Mouse (Mus musculus) kidney, adult 2 months (tissue): Measurements from ENCODE around the gene Ing1. TPM values are rescaled to one million over a fixed set of nuclear protein-coding genes. Genes with fewer than 3 reads are reported as not detected.
A peak's percentile ranks its signal among the peaks of the same experiment; 100 is the strongest.

Experiments
- DNase-seq: peaks from one replicate; pipeline ENCODE4 v3.0.0; 2021
- H3K27ac ChIP-seq: fragments of 200-500 bp; 2 replicates; pipeline ENCODE4 v1.5.1; 2012; ENCODE audit warnings: low read depth, low read length, control low read depth, inconsistent platforms; ENCODE audit not compliant: insufficient read depth
- H3K27me3 ChIP-seq: fragments of 200-500 bp; replicated peaks from 2 replicates; pipeline ENCODE4 v1.6.1; 2012; ENCODE audit warnings: mild to moderate bottlenecking, moderate library complexity, low read length, inconsistent platforms; ENCODE audit not compliant: control insufficient read depth, insufficient read depth
- H3K36me3 ChIP-seq: fragments of 200-500 bp; 2 replicates; pipeline ENCODE4 v1.6.1; 2012; ENCODE audit warnings: mild to moderate bottlenecking, moderate library complexity, low read length, inconsistent platforms; ENCODE audit not compliant: control insufficient read depth, insufficient read depth
- H3K4me1 ChIP-seq: fragments of 200-500 bp; 2 replicates; pipeline ENCODE4 v1.6.1; 2011; ENCODE audit warnings: low read length; ENCODE audit not compliant: control insufficient read depth, insufficient read depth
- H3K4me3 ChIP-seq: fragments of 200-500 bp; 2 replicates; pipeline ENCODE4 v1.5.1; 2011; ENCODE audit warnings: mild to moderate bottlenecking, low read depth, low read length, control low read depth; ENCODE audit not compliant: insufficient read depth
- CTCF ChIP-seq: fragments of 200-500 bp; conservative IDR thresholded peaks from 2 replicates; pipeline ENCODE4 v1.5.1; 2011; ENCODE audit warnings: low read depth, mild to moderate bottlenecking, control low read depth, low read length, moderate library complexity, mixed read lengths; ENCODE audit not compliant: insufficient read depth, insufficient read length
- POLR2A ChIP-seq: fragments of 200-500 bp; IDR thresholded peaks from one replicate; pipeline ENCODE4 v1.6.1; 2011; ENCODE audit warnings: low read depth, low read length, control low read depth
- WGBS: fragments of 180-500 bp; shearing (Covaris S2); methylation state at CpG from one replicate; pipeline ENCODE4 v1.1.7; 2018; 5-methylcytosine and 5-hydroxymethylcytosine counted together
- polyA plus RNA-seq: library from polyadenylated mRNA; depleted of rRNA; stranded (reverse); fragments of >200 nt; gene quantifications from 2 replicates; pipeline ENCODE4 v1.2.3, GENCODE M21; 2012; rRNA removed

Ing1 gene
- polyA plus RNA-seq, result 12.0 and 16.3 TPM in 2 replicates

GRCm38 (mm10) chr8:11554799-11555719 is at the start of gene Ing1:
Gene Ing1, plus strand, starts transcription at chr8:11555571.
- Histone ChIP-seq H3K4me1 (no peaks in the 10 kb centered on the region; the same call in 1 of the 2 replicates), H3K4me3 (peak within 1 kb of the TSS; percentile 98), H3K27me3 (no peaks in the 10 kb centered on the region), H3K36me3 (no peaks in the 10 kb centered on the region), H3K27ac (peak within 1 kb of the TSS; percentile 87)
- TF ChIP-seq POLR2A (peak; percentile 84), CTCF (no peak)
- DNase-seq, result peak; percentile 97
- WGBS, result 1% methylated on average over 52 of the region's 52 CpGs

GRCm38 (mm10) chr8:11506074-11506473 is 49.3 kb upstream of the Ing1 start:
- H3K27me3 ChIP-seq, result no peaks in the 10 kb centered on the region
- no peak overlapping the region for H3K4me3 ChIP-seq
- 83% methylated on average over 14 of the region's 14 CpGs for WGBS
- TF ChIP-seq POLR2A (no peak), CTCF (no peak)
- peaks cover 5% of the 10 kb centered on the region for H3K36me3 ChIP-seq
- DNase-seq, result no peak
- H3K4me1 ChIP-seq, result no peaks in the 10 kb centered on the region; the same call in 1 of the 2 replicates
- H3K27ac ChIP-seq, result no peak overlapping the region

GRCm38 (mm10) chr8:11506802-11507201 is 48.6 kb upstream of the Ing1 start:
- Histone ChIP-seq H3K36me3 (peaks cover 7% of the 10 kb centered on the region), H3K27ac (no peak overlapping the region), H3K4me3 (no peak overlapping the region), H3K27me3 (no peaks in the 10 kb centered on the region), H3K4me1 (no peaks in the 10 kb centered on the region)
- 70% methylated on average over 6 of the region's 6 CpGs for WGBS
- DNase-seq, result peak; percentile 53
- TF ChIP-seq POLR2A (no peak), CTCF (peak; percentile 67)

- no peak for TF ChIP-seq CTCF
- no peak for TF ChIP-seq POLR2A
- Histone ChIP-seq H3K27me3 (no peaks in the 10 kb centered on the region), H3K4me3 (no peak overlapping the region), H3K36me3 (peaks cover 4% of the 10 kb centered on the region), H3K4me1 (no peaks in the 10 kb centered on the region), H3K27ac (no peak overlapping the region)
- 82% methylated on average over 10 of the region's 10 CpGs for WGBS
- no peak for DNase-seq
These were observed 46.5 kb upstream of the Ing1 start for GRCm38 (mm10) chr8:11508880-11509279.

GRCm38 (mm10) chr8:11510971-11511370 is 44.4 kb upstream of the Ing1 start:
- no peak for DNase-seq
- TF ChIP-seq POLR2A, result no peak
- H3K36me3 ChIP-seq, result peaks cover 4% of the 10 kb centered on the region
- H3K27ac ChIP-seq, result no peak overlapping the region
- H3K4me3 ChIP-seq, result no peak overlapping the region
- no peaks in the 10 kb centered on the region for H3K27me3 ChIP-seq
- H3K4me1 ChIP-seq, result no peaks in the 10 kb centered on the region
- 93% methylated on average over 5 of the region's 5 CpGs for WGBS

GRCm38 (mm10) chr8:11512711-11513110 is 42.7 kb upstream of the Ing1 start:
- no peaks in the 10 kb centered on the region for H3K27me3 ChIP-seq
- H3K4me1 ChIP-seq, result no peaks in the 10 kb centered on the region
- no peak for DNase-seq
- H3K27ac ChIP-seq, result no peak overlapping the region
- no peak overlapping the region for H3K4me3 ChIP-seq
- H3K36me3 ChIP-seq, result peaks cover 1% of the 10 kb centered on the region
- TF ChIP-seq CTCF, result no peak
- no peak for TF ChIP-seq POLR2A
- WGBS, result 86% methylated on average over 9 of the region's 9 CpGs

- 89% methylated on average over 5 of the region's 5 CpGs for WGBS
- TF ChIP-seq POLR2A, result no peak
- TF ChIP-seq CTCF, result no peak
- Histone ChIP-seq H3K4me1 (no peaks in the 10 kb centered on the region), H3K36me3 (peaks cover 1% of the 10 kb centered on the region), H3K27ac (no peak overlapping the region), H3K4me3 (no peak overlapping the region), H3K27me3 (no peaks in the 10 kb centered on the region)
- no peak for DNase-seq
These were observed 42.1 kb upstream of the Ing1 start for GRCm38 (mm10) chr8:11513247-11513646.
